23 mouse cellular contexts compared by ENCODE assay signal in genomic region chr7:134342202-134342601, GRCm38 (mm10). TPM values are rescaled to one million over a fixed set of nuclear protein-coding genes. Genes with fewer than 3 reads are reported as not detected.
DNase-seq lines count a peak whose midpoint lies in the region; ATAC-seq and TF ChIP-seq lines count a peak whose summit lies in the region.
"Had no signal": no experiment of that assay in that cellular context is flagged by ENCODE, and none has a peak within 500 bp of the region (broad histone marks: within the 10 kb centered on the region; RNA-seq: fewer than 3 reads in every experiment).

No protein-coding gene starts in this region.

- ATAC-seq in cerebellum, adult (ENCODE audit: insufficient number of reproducible peaks, low FRiP score, low TSS enrichment), result peak; percentile 80
- ATAC-seq: intestine, embryonic 15.5 days had no signal

- peaks cover 16% of the 10 kb centered on the region; the same call in 1 of the 2 replicates for H3K4me1 ChIP-seq in cerebellum, adult 2 months (ENCODE audit: control insufficient read depth, insufficient read depth, low read length)
- H3K4me1 ChIP-seq: embryonic facial prominence, embryonic 10.5 days; heart, embryonic 15.5 days; intestine, embryonic 15.5 days; liver, embryonic 13.5 days; megakaryocyte, embryonic 14.5 days had no signal

- H3K27me3 ChIP-seq in cerebellum, adult 2 months (ENCODE audit: control insufficient read depth, insufficient read depth, low read length), result no peaks in the 10 kb centered on the region; the same call in 1 of the 2 replicates
- H3K27me3 ChIP-seq: heart, embryonic 15.5 days; intestine, embryonic 15.5 days; liver, embryonic 13.5 days; megakaryocyte, embryonic 14.5 days had no signal

- 5% methylated on average over 2 of the region's 2 CpGs for WGBS in cerebellum, adult 2 months

- H3K27ac ChIP-seq in cerebellum, adult 2 months (ENCODE audit: insufficient read depth, low read length), result no peak overlapping the region
- H3K27ac ChIP-seq: embryonic facial prominence, embryonic 10.5 days; heart, embryonic 15.5 days; hindbrain, embryonic 14.5 days; intestine, embryonic 15.5 days; liver, embryonic 13.5 days had no signal

- TF ChIP-seq CTCF in cerebellum, adult 2 months (IDR thresholded peaks at IDR 0.05; ENCODE audit: borderline replicate concordance, insufficient read depth, low read depth, low read length), result no peak

- no peak for TF ChIP-seq POLR2A in cerebellum, adult 2 months (IDR thresholded peaks at IDR 0.05; ENCODE audit: borderline replicate concordance, insufficient read depth, low read length)

- no peak overlapping the region for H3K4me3 ChIP-seq in cerebellum, adult 2 months (replicated peaks; ENCODE audit: insufficient read depth, low read depth, low read length)
- H3K4me3 ChIP-seq: embryonic facial prominence, embryonic 10.5 days; heart, embryonic 15.5 days; intestine, embryonic 15.5 days; liver, embryonic 13.5 days; megakaryocyte, embryonic 14.5 days had no signal

- DNase-seq in cerebellum, postnatal 4 days (ENCODE audit: low spot score in 2 of 2), result no peak
- DNase-seq in Muller cell, postnatal 12 days (ENCODE audit: inconsistent ontology term), result peak; percentile 68
- peak; percentile 55 to 82 for DNase-seq in cerebellum, adult 2 months
- peak; percentile 42 to 67 for DNase-seq in cerebellum, postnatal 25 days
- DNase-seq in spleen, postnatal 14 days (ENCODE audit: low spot score in 2 of 2), result no peak
- DNase-seq in embryo, embryonic 10.5 days (ENCODE audit: low spot score), result no peak
- DNase-seq: adrenal gland, postnatal 14 days; gastrocnemius, postnatal 36 days; heart, postnatal 36 days; kidney, adult 9 months; kidney, postnatal 14 days; layer of hippocampus, postnatal 36 days; liver, embryonic 13.5 days; lung, adult 2 months; midbrain, embryonic 14.5 days; right cerebral cortex, postnatal 14 days; thymus, postnatal 36 days had no signal

RNA-seq across cellular contexts. Expression of gene D7Ertd443e, which starts 43.3 kb away (rescaled TPM):
- polyA plus RNA-seq in cerebellum, adult 2 months (2012; rRNA removed), result 5.2 and 7.4 TPM in 2 replicates
- polyA plus RNA-seq: liver, embryonic 13.5 days had no signal

Comparison
In these comparisons a context has a peak if more than half of its experiments do, and no peak if none do; other contexts are left out.
1. DNase-seq: peak in Muller cell, postnatal 12 days (single experiment), cerebellum, adult 2 months (2 of 2) and cerebellum, postnatal 25 days (2 of 2); none in cerebellum, postnatal 4 days (0 of 2), spleen, postnatal 14 days (0 of 2) and embryo, embryonic 10.5 days (single experiment).